Mouse (Mus musculus): ENCODE measurements at regions not wholly inside any gene's neighbourhood (a gene's known extent, or its start where the extent isn't known, plus 50 kb on each side); places are given as distances from the start of the nearest gene placed in this dataset.
A peak's percentile ranks its signal among the peaks of the same experiment; 100 is the strongest.

DNA sequence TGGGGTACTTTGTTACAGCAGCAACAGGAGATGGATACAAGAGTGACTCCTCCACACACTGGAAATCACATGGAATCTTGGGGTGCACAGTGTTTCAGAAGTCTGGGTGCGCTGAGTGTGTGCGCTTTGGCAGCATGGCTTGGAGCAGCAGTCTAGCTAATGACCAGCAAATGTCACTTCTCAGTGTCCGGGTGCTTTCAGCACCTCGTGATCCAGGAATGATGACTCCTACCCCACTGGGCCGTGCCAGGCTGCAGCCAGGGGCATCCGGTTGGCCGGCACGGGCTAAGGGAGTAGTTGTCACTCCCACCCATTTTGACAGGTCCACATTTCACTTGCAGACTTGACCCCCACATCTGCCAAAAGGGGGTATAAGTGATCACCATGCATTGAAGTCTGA lies 264.3 kb downstream of the Rps24 start:
- WGBS = 93% methylated on average over 8 of the region's 8 CpGs
- TF ChIP-seq CTCF (IDR thresholded peaks at IDR 0.05; ENCODE audit: insufficient read depth, low read depth, low read length) = no peak
- TF ChIP-seq POLR2A (IDR thresholded peaks at IDR 0.05; ENCODE audit: insufficient read depth, low read depth, low read length) = no peak
- Histone ChIP-seq H3K27ac (ENCODE audit: insufficient read depth, low read depth, low read length) (no peak overlapping the region), H3K4me3 (ENCODE audit: insufficient read depth, low read depth, low read length) (no peak overlapping the region), H3K4me1 (ENCODE audit: control insufficient read depth, insufficient read depth, low read length) (peaks cover 5% of the 10 kb centered on the region; the same call in 1 of the 2 replicates)

GRCm38 (mm10) chr14:24754753-24755152 lies 267.8 kb downstream of the Rps24 start:
- TF ChIP-seq POLR2A (IDR thresholded peaks at IDR 0.05; ENCODE audit: insufficient read depth, low read depth, low read length) = no peak
- no peak for TF ChIP-seq CTCF (IDR thresholded peaks at IDR 0.05; ENCODE audit: insufficient read depth, low read depth, low read length)
- 36% methylated on average over 1 of the region's 1 CpGs for WGBS

GRCm38 (mm10) chr14:24755426-24756117 lies 268.6 kb downstream of the Rps24 start:
- 93% methylated on average over 12 of the region's 12 CpGs for WGBS
- TF ChIP-seq POLR2A (IDR thresholded peaks at IDR 0.05; ENCODE audit: insufficient read depth, low read depth, low read length) (no peak), CTCF (IDR thresholded peaks at IDR 0.05; ENCODE audit: insufficient read depth, low read depth, low read length) (no peak)
- no peak overlapping the region for H3K4me3 ChIP-seq (ENCODE audit: insufficient read depth, low read depth, low read length)
- no peak overlapping the region for H3K27ac ChIP-seq (ENCODE audit: insufficient read depth, low read depth, low read length)
- no peaks in the 10 kb centered on the region for H3K4me1 ChIP-seq (ENCODE audit: control insufficient read depth, insufficient read depth, low read length)

More at GRCm38 (mm10) chr14:24754753-24755152, 267.8 kb downstream of the Rps24 start:
- Histone ChIP-seq H3K4me1 (ENCODE audit: control insufficient read depth, insufficient read depth, low read length) (no peaks in the 10 kb centered on the region), H3K4me3 (ENCODE audit: insufficient read depth, low read depth, low read length) (no peak overlapping the region), H3K27ac (ENCODE audit: insufficient read depth, low read depth, low read length) (no peak overlapping the region)

DNA sequence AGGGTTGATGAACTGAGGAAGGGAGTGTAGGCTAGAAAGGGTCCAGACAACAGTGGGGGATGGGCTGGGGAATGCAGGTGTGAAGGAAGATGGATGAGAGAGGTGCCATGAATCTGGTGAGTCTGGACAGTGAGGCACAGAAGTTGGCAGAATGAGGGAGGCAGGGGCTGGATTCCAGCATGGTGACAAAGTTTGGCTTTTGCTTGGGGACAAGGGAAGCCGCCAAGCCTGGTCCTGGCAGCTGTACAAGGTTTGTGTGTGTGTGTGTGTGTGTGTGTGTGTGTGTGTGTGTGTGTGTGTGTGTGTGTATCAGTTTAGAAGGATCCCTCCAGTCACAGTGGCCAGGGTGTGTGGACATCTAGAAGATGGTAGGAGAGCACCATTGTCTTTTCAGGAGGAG lies 270.4 kb downstream of the Rps24 start:
- no peak overlapping the region for H3K27ac ChIP-seq (ENCODE audit: insufficient read depth, low read depth, low read length)
- H3K4me1 ChIP-seq (ENCODE audit: control insufficient read depth, insufficient read depth, low read length) = no peaks in the 10 kb centered on the region; the same call in 1 of the 2 replicates
- no peak overlapping the region for H3K4me3 ChIP-seq (ENCODE audit: insufficient read depth, low read depth, low read length)
- WGBS = 100% methylated on average over 1 of the region's 1 CpGs
- no peak for TF ChIP-seq CTCF (IDR thresholded peaks at IDR 0.05; ENCODE audit: insufficient read depth, low read depth, low read length)
- no peak for TF ChIP-seq POLR2A (IDR thresholded peaks at IDR 0.05; ENCODE audit: insufficient read depth, low read depth, low read length)

- Histone ChIP-seq H3K4me3 (ENCODE audit: insufficient read depth, low read depth, low read length) (no peak overlapping the region), H3K27ac (ENCODE audit: insufficient read depth, low read depth, low read length) (no peak overlapping the region), H3K4me1 (ENCODE audit: control insufficient read depth, insufficient read depth, low read length) (peaks cover under 1% of the 10 kb centered on the region)
- TF ChIP-seq POLR2A (IDR thresholded peaks at IDR 0.05; ENCODE audit: insufficient read depth, low read depth, low read length) (no peak), CTCF (IDR thresholded peaks at IDR 0.05; ENCODE audit: insufficient read depth, low read depth, low read length) (no peak)
- WGBS = 93% methylated on average over 1 of the region's 1 CpGs
These were observed 270.9 kb downstream of the Rps24 start for GRCm38 (mm10) chr14:24757843-24758242.

DNA sequence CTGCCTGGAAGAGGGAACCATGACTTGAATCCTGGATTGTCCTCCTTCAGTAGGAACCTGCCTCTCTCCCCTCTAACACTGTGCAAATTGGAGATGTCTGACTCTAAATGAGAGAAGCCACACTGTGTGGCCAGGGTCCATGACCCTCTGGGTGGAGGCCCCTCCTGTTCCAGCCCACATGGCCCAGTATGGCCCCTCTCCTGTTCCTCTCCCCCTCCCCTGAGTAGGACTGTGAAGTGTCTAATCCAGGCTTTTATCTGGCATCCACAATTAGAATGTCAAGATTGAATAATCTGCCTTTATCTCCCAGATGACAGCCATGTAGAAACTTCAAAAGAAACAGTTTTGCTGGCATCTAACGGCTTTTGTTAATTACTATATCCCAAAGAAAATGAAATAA lies 274.0 kb downstream of the Rps24 start:
- Histone ChIP-seq H3K27ac (ENCODE audit: insufficient read depth, low read depth, low read length) (no peak overlapping the region), H3K4me1 (ENCODE audit: control insufficient read depth, insufficient read depth, low read length) (peaks cover 8% of the 10 kb centered on the region), H3K4me3 (ENCODE audit: insufficient read depth, low read depth, low read length) (no peak overlapping the region)
- WGBS = 70% methylated on average over 1 of the region's 1 CpGs
- TF ChIP-seq POLR2A (IDR thresholded peaks at IDR 0.05; ENCODE audit: insufficient read depth, low read depth, low read length) (no peak), CTCF (IDR thresholded peaks at IDR 0.05; ENCODE audit: insufficient read depth, low read depth, low read length) (no peak)

DNA sequence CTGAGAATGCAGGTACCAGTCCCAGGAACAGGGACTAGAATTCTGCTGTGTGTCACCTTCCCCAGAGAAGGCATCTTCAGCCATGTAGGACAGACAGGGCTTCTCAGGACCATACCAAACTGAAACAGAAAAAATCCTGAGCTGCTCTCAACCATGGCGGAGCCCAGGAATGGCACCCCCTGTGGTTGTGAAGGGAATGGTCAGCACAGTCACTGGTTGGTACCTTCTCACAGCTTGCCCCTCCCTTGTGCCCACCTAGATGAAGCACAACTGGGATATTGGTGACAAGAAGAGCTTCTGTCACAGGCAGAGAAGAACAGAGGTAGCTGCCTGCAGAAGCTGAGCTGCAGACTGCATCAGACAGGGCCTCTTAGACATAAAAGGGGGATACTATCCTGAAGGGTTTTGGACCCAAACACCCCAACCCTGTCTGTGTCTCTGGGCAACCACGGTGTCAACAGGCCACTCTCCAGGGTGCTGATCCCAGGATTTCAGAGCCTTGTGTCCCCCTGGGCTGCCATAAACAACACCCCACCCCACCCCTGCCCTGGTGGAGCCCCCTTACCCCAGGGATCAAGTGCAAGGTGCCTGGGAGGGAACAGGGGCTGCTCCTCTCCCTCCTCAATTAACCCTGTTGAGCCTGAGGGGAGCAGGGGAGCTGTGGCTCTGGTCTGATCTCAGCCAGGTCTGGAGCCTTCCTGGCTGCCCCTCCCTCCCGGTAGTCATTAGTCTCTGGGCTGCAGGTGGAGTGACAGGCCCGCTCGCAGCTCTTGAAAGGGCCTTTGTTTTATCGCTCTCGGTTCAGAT lies 275.7 kb downstream of the Rps24 start:
- no peak overlapping the region for H3K27ac ChIP-seq (ENCODE audit: insufficient read depth, low read depth, low read length)
- 57% methylated on average over 7 of the region's 7 CpGs for WGBS
- H3K4me1 ChIP-seq (ENCODE audit: control insufficient read depth, insufficient read depth, low read length) = peaks cover 11% of the 10 kb centered on the region
- H3K4me3 ChIP-seq (ENCODE audit: insufficient read depth, low read depth, low read length) = no peak overlapping the region
- no peak for TF ChIP-seq CTCF (IDR thresholded peaks at IDR 0.05; ENCODE audit: insufficient read depth, low read depth, low read length)
- TF ChIP-seq POLR2A (IDR thresholded peaks at IDR 0.05; ENCODE audit: insufficient read depth, low read depth, low read length) = no peak

DNA sequence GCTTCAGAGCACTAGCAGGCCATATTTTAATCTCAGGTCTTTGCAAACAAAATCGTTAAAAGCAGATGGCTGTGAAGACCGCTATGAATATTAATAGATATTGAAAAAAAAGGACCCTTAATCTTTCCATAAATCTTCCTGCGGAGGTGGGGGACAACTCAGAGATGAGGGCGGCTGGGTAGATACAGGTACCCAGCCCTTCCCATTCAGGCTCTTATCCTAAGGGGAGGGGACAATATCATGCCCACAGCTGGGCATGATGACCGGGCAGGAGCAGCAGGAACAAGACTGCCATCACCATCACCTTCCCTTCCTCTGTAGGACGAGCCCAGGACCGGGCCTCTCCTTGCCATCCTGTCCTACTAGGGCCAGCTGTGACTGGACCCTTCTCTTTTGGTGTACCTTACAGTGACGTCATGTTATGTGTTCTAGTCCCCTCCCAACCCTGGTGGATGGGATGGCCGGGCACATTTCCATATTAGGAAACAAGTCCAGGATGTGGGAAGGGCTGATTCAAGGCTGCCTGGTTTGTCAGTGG lies 276.4 kb downstream of the Rps24 start:
- TF ChIP-seq POLR2A (IDR thresholded peaks at IDR 0.05; ENCODE audit: insufficient read depth, low read depth, low read length) (no peak), CTCF (IDR thresholded peaks at IDR 0.05; ENCODE audit: insufficient read depth, low read depth, low read length) (no peak)
- Histone ChIP-seq H3K4me3 (ENCODE audit: insufficient read depth, low read depth, low read length) (no peak overlapping the region), H3K4me1 (ENCODE audit: control insufficient read depth, insufficient read depth, low read length) (peaks cover 11% of the 10 kb centered on the region), H3K27ac (ENCODE audit: insufficient read depth, low read depth, low read length) (no peak overlapping the region)
- WGBS = 74% methylated on average over 9 of the region's 9 CpGs

DNA sequence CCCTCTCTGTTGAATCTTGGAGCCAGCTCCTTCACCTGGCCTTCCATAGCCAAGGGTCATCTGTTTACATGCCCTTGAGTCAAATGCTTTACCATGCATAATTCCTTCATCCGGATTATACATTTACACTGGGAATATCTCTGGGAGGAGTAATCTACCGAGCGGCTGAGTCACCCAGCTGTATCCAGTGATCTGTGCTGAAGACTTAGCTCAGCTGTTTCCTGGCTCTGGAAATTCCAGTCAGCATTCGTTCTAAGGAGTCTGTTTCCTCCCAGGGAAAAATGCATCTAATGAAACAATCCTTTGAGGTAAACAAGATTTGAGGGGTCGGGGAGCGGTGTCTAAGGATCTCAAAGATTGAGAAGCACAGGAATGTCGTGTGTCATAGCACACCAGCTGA lies 276.9 kb downstream of the Rps24 start:
- H3K4me3 ChIP-seq (ENCODE audit: insufficient read depth, low read depth, low read length) = no peak overlapping the region
- peaks cover 13% of the 10 kb centered on the region for H3K4me1 ChIP-seq (ENCODE audit: control insufficient read depth, insufficient read depth, low read length)
- WGBS = 44% methylated on average over 7 of the region's 7 CpGs
- peak overlapping the region; percentile 84 for H3K27ac ChIP-seq (ENCODE audit: insufficient read depth, low read depth, low read length)
- no peak for TF ChIP-seq CTCF (IDR thresholded peaks at IDR 0.05; ENCODE audit: insufficient read depth, low read depth, low read length)
- no peak for TF ChIP-seq POLR2A (IDR thresholded peaks at IDR 0.05; ENCODE audit: insufficient read depth, low read depth, low read length)

Measured in olfactory bulb, adult 2 months (tissue).